Mouse (Mus musculus) small intestine, adult 10 weeks (tissue): Measurements from ENCODE around the gene Gm3029. TPM values are rescaled to one million over a fixed set of nuclear protein-coding genes. Genes with fewer than 3 reads are reported as not detected.

Experiments
- polyA plus RNA-seq: library from polyadenylated mRNA; stranded (reverse); fragments of 350-450 nt; fragmentation: Illumina TruSeq; extraction: RNeasy Lipid Tissue Mini Kit (QIAGEN cat#74804); gene quantifications from one replicate; pipeline ENCODE4 v1.2.3, GENCODE M21; 2014; ENCODE audit warnings: low replicate concordance

Gm3029 gene
- not detected for polyA plus RNA-seq

GRCm38 (mm10) chr14:3931456-3931855 is at the start of gene Gm3029:
Gene Gm3029 (plus strand): TSS chr14:3931756.

GRCm38 (mm10) chr14:3883872-3884271 is 47.7 kb upstream of the Gm3029 start, which contains the start of gene Gm2916:
Gene Gm2916 (plus strand): TSS chr14:3884172.

DNA sequence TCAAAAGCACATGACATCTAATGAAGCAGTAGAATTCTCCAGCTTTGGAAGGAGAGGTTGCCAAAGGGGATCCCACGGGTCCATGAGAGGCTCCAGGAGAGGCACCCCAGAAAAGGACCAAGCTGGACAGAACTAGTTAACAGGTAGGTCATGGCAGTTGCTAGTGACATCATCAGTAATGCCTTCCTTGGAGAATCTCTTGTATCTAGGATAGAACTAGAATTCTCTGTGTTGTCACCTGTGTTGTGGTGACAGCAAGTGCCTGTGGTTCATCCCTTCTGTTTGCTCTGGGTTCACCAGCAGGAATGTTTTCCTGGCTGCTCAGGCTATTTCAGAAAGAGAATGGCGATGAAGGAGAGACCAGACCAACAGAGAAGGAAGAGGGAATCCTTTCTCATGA is 31.7 kb downstream of the Gm3029 start, which contains the start of gene Gm3095:
TSS of gene Gm3095 (plus strand) at position 301 of the 400 bp plus-strand sequence.

Other genes with a start within 250 kb of the Gm3029 start
- not detected for gene Gm3043, start 243.0 kb upstream of the Gm3029 start, polyA plus RNA-seq
- gene Gm3002, start 121.7 kb upstream of the Gm3029 start, polyA plus RNA-seq, result not detected
- not detected for gene Gm3033, start 85.5 kb upstream of the Gm3029 start, polyA plus RNA-seq
- not detected for gene Gm2916, start 47.6 kb upstream of the Gm3029 start, polyA plus RNA-seq
- not detected for gene Gm3095, start 31.8 kb downstream of the Gm3029 start, polyA plus RNA-seq
- gene Gm3099, start 66.6 kb downstream of the Gm3029 start, polyA plus RNA-seq, result not detected
- gene Gm5796, start 92.2 kb downstream of the Gm3029 start, polyA plus RNA-seq, result 0.30 TPM
- not detected for gene Gm3115, start 152.4 kb downstream of the Gm3029 start, polyA plus RNA-seq
- gene Gm8108, start 178.8 kb downstream of the Gm3029 start, polyA plus RNA-seq, result 0.45 TPM
- gene Gm3127, start 233.3 kb downstream of the Gm3029 start, polyA plus RNA-seq, result not detected